Mouse (Mus musculus) stomach, postnatal 0 days (tissue): ENCODE data around the gene Ssbp4.

Experiments used
- CTCF ChIP-seq: IDR thresholded peaks from 2 replicates; pipeline ENCODE4 v1.5.1; 2016; ENCODE audit warnings: antibody characterized with exemption, low read depth, mild to moderate bottlenecking, moderate library complexity
- EP300 ChIP-seq: optimal IDR thresholded peaks from 2 replicates; pipeline ENCODE3; 2016; ENCODE audit warnings: antibody characterized with exemption

- TF ChIP-seq CTCF (no peak), EP300 (no peak)
Observed at GRCm38 (mm10) chr8:70574915-70575314, 33.8 kb downstream of the Ssbp4 start.
